ENCODE assay signal across 25 mouse cellular contexts in the genomic region with DNA sequence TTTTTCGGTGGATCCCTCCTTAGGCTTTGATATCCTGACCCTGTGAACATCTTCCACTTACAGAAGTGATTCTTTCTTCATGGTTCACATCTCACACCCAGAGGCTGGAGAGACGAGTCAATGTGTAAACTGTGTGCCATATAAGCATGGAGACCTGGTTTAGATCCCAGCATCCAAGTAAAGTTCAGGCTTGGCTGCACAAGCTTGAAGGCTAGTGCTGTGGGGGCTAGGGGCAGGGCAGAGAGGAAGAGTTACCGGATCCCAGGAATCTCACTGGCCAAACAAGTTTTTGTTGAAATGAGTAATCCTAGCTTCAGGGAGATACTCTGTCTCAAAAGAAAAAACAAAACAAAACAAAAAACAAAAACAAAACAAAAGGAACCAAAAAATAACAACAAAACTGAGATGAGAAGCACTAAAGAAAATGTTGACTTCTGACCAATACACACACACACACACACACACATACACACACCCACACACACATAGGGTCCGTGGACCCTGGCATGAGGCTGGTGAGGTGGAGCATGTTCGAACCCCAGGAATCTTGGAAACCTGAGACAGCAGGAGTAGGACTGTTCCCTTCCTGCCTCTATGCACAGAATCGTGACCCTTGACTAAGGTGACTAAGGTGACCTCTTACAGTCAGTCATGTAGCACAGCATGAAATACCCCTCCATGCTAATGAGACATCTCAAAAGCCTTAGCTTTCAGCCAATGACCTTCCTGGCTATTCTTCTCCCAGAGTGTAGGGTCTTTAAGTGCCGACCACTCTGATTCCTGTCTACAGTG. TPM values are rescaled to one million over a fixed set of nuclear protein-coding genes. Genes with fewer than 3 reads are reported as not detected.
"Had no signal": no experiment of that assay in that cellular context is flagged by ENCODE, and none has a peak within 500 bp of the region (broad histone marks: within the 10 kb centered on the region; RNA-seq: fewer than 3 reads in every experiment).

No protein-coding gene starts in this region.

- ATAC-seq: liver, postnatal 0 days had no signal

- H3K4me3 ChIP-seq: left cerebral cortex, adult 2 months; limb, embryonic 12.5 days; limb, embryonic 15.5 days; megakaryocyte, embryonic 14.5 days; midbrain, embryonic 10.5 days; neural tube, embryonic 12.5 days; neural tube, embryonic 15.5 days had no signal

- H3K36me3 ChIP-seq: limb, embryonic 12.5 days; limb, embryonic 15.5 days; midbrain, embryonic 10.5 days; neural tube, embryonic 12.5 days; neural tube, embryonic 15.5 days had no signal

- H3K27me3 ChIP-seq: limb, embryonic 12.5 days; limb, embryonic 15.5 days; neural tube, embryonic 12.5 days; neural tube, embryonic 15.5 days had no signal

- H3K27ac ChIP-seq: left cerebral cortex, adult 2 months; limb, embryonic 12.5 days; limb, embryonic 15.5 days; liver, embryonic 14.5 days; midbrain, embryonic 10.5 days; neural tube, embryonic 12.5 days; neural tube, embryonic 15.5 days had no signal

- H3K4me1 ChIP-seq: megakaryocyte, embryonic 14.5 days; midbrain, embryonic 10.5 days; neural tube, embryonic 12.5 days; neural tube, embryonic 15.5 days had no signal

- H3K9me3 ChIP-seq: limb, embryonic 15.5 days; midbrain, embryonic 10.5 days; neural tube, embryonic 12.5 days; neural tube, embryonic 15.5 days had no signal

- DNase-seq: kidney, adult 2 months; kidney, postnatal 36 days; layer of hippocampus, postnatal 36 days; left cerebral cortex, postnatal 4 days; liver, postnatal 0 days; lung, embryonic 14.5 days; lung, postnatal 10 days; lung, postnatal 36 days; midbrain, embryonic 14.5 days; right cerebral cortex, adult 18-20 months; right cerebral cortex, postnatal 14 days; right cerebral cortex, postnatal 4 days; spleen, adult 18-20 months; thymus, postnatal 25 days had no signal

- H3K9ac ChIP-seq: limb, embryonic 12.5 days; limb, embryonic 15.5 days; liver, embryonic 14.5 days; liver, postnatal 0 days; lung, embryonic 14.5 days; neural tube, embryonic 12.5 days; neural tube, embryonic 15.5 days had no signal

- H3K4me2 ChIP-seq: limb, embryonic 12.5 days; limb, embryonic 15.5 days; liver, embryonic 11.5 days; lung, embryonic 14.5 days; neural tube, embryonic 12.5 days; neural tube, embryonic 15.5 days had no signal

RNA-seq across cellular contexts. Expression of gene Gm12728, which starts 55.2 kb away (rescaled TPM):
- polyA plus RNA-seq: intestine, embryonic 14.5 days; kidney, adult 2 months; limb, embryonic 12.5 days; limb, embryonic 15.5 days; liver, embryonic 11.5 days; liver, embryonic 14.5 days; liver, postnatal 0 days; midbrain, embryonic 10.5 days; midbrain, embryonic 14.5 days; neural tube, embryonic 12.5 days; neural tube, embryonic 15.5 days; thymus, postnatal 0 days had no signal
